Mouse (Mus musculus) CH12.LX (cell line): ENCODE measurements around the gene Zfp266.

Experiments
- EP300 ChIP-seq: IDR thresholded peaks from 2 replicates; pipeline ENCODE4 v1.6.1; 2011; ENCODE audit warnings: low read length, improper control_type of control experiment
- MAFK ChIP-seq: IDR thresholded peaks from 2 replicates; pipeline ENCODE4 v1.6.1; 2011; ENCODE audit warnings: low read length, improper control_type of control experiment; ENCODE audit not compliant: insufficient replicate concordance
- POLR2A ChIP-seq: IDR thresholded peaks from 2 replicates; pipeline ENCODE4 v1.6.1; 2011; ENCODE audit warnings: low read depth, mild to moderate bottlenecking, improper control_type of control experiment, low read length

- TF ChIP-seq EP300 (no peak), MAFK (no peak), POLR2A (no peak)
Observed at GRCm38 (mm10) chr9:20509676-20510075, 11.5 kb downstream of the Zfp266 start.
